Mouse (Mus musculus) forebrain, embryonic 11.5 days (tissue): ENCODE measurements around the gene Odf2. TPM values are rescaled to one million over a fixed set of nuclear protein-coding genes. Genes with fewer than 3 reads are reported as not detected.

Experiments
- ATAC-seq: fragments of 200-750 bp; cut with Nextera tagmentation; replicated peaks from 2 replicates; pipeline ENCODE4 v1.8.0; 2017; ENCODE audit warnings: moderate TSS enrichment; ENCODE audit not compliant: low FRiP score
- DNase-seq: peaks from one replicate; pipeline ENCODE4 v3.0.0-alpha.2; 2017; ENCODE audit warnings: low spot score
- H3K27ac ChIP-seq: fragments of 300-500 bp; sonication (generic); 2 replicates; pipeline ENCODE4 v1.5.1; 2014; ENCODE audit warnings: low read depth, low read length
- H3K27me3 ChIP-seq: fragments of 300-500 bp; sonication (generic); 2 replicates; pipeline ENCODE4 v1.6.1; 2014; ENCODE audit warnings: mild to moderate bottlenecking, low read length, mixed read lengths; ENCODE audit not compliant: control insufficient read depth, insufficient read depth
- H3K36me3 ChIP-seq: fragments of 300-500 bp; sonication (generic); 2 replicates; pipeline ENCODE4 v1.6.1; 2014; ENCODE audit warnings: mild to moderate bottlenecking, low read length, moderate library complexity, mixed read lengths; ENCODE audit not compliant: control insufficient read depth, insufficient read depth
- H3K4me1 ChIP-seq: fragments of 300-500 bp; sonication (generic); replicated peaks from 2 replicates; pipeline ENCODE4 v1.6.1; 2014; ENCODE audit warnings: low read length, mixed read lengths; ENCODE audit not compliant: control insufficient read depth, insufficient read depth
- H3K4me2 ChIP-seq: fragments of 300-500 bp; sonication (generic); 2 replicates; pipeline ENCODE4 v1.6.1; 2014; ENCODE audit warnings: low read depth, mild to moderate bottlenecking, low read length, moderate library complexity, mixed read lengths; ENCODE audit not compliant: severe bottlenecking
- H3K4me3 ChIP-seq: fragments of 300-500 bp; sonication (generic); 2 replicates; pipeline ENCODE4 v1.5.1; 2014; ENCODE audit warnings: low read depth, low read length
- H3K9ac ChIP-seq: fragments of 300-500 bp; sonication (generic); 2 replicates; pipeline ENCODE4 v1.6.1; 2014; ENCODE audit warnings: low read length
- H3K9me3 ChIP-seq: fragments of 300-500 bp; sonication (generic); 2 replicates; pipeline ENCODE4 v1.6.1; 2016; ENCODE audit warnings: low read length, mixed read lengths; ENCODE audit not compliant: control insufficient read depth
- WGBS: fragments of 180-500 bp; shearing (Covaris S2); extraction: QIAGEN DNeasy Blood & Tissue Kit; methylation state at CpG from one replicate; pipeline ENCODE4 v1.1.7; 2014; 5-methylcytosine and 5-hydroxymethylcytosine counted together
- polyA plus RNA-seq: library from polyadenylated mRNA; unstranded; fragments of >200 nt; fragmentation: Nextera tagmentation; extraction: Ambion mirVana; gene quantifications from 2 replicates; pipeline ENCODE4 v1.2.1, GENCODE M21; 2014

Gene Odf2
- polyA plus RNA-seq, 1 experiment from 2014 or later = 132 TPM

- Histone ChIP-seq H3K4me2 (no peak overlapping the region), H3K36me3 (no peaks in the 10 kb centered on the region), H3K9ac (no peak overlapping the region), H3K27ac (no peak overlapping the region), H3K9me3 (no peaks in the 10 kb centered on the region), H3K27me3 (peaks cover 8% of the 10 kb centered on the region), H3K4me3 (no peak overlapping the region), H3K4me1 (peaks cover 8% of the 10 kb centered on the region; the same call in 1 of the 2 replicates)
- DNase-seq (peak; percentile 82), ATAC-seq (no peak)
- 14% methylated on average over 5 of the region's 5 CpGs for WGBS
These were observed 30.1 kb upstream of the Odf2 start for GRCm38 (mm10) chr2:29858748-29859473.

GRCm38 (mm10) chr2:29865125-29865524, 23.9 kb upstream of the Odf2 start:
- 73% methylated on average over 4 of the region's 4 CpGs for WGBS
- Histone ChIP-seq H3K9ac (no peak overlapping the region), H3K27ac (no peak overlapping the region), H3K27me3 (no peaks in the 10 kb centered on the region; the same call in 1 of the 2 replicates), H3K9me3 (no peaks in the 10 kb centered on the region), H3K4me2 (no peak overlapping the region), H3K4me3 (no peak overlapping the region), H3K36me3 (no peaks in the 10 kb centered on the region), H3K4me1 (peaks cover 8% of the 10 kb centered on the region; the same call in 1 of the 2 replicates)
- DNase-seq (peak; percentile 34), ATAC-seq (no peak)

GRCm38 (mm10) chr2:29868949-29869645, 19.9 kb upstream of the Odf2 start, which contains the start of gene Cercam:
Gene Cercam, plus strand, starts transcription at chr2:29869164.
- Histone ChIP-seq H3K4me1 (peaks cover 12% of the 10 kb centered on the region; the same call in 1 of the 2 replicates), H3K27me3 (no peaks in the 10 kb centered on the region), H3K27ac (peak within 1 kb of the TSS; percentile 41; the same call in 1 of the 2 replicates), H3K4me3 (peak within 1 kb of the TSS; percentile 45), H3K9ac (peak within 1 kb of the TSS; percentile 62), H3K36me3 (no peaks in the 10 kb centered on the region), H3K9me3 (no peaks in the 10 kb centered on the region), H3K4me2 (peak within 1 kb of the TSS; percentile 92)
- WGBS = 2% methylated on average over 40 of the region's 44 CpGs
- peak; percentile 94 for DNase-seq
- peak; percentile 92 for ATAC-seq

GRCm38 (mm10) chr2:29869646-29870451, 19.2 kb upstream of the Odf2 start:
- H3K9ac ChIP-seq = peak overlapping the region; percentile 62
- H3K27ac ChIP-seq = peak overlapping the region; percentile 37; the same call in 1 of the 2 replicates
- ATAC-seq (peak; percentile 39), DNase-seq (peak; percentile 61)
- no peaks in the 10 kb centered on the region for H3K36me3 ChIP-seq
- peak overlapping the region; percentile 45 for H3K4me3 ChIP-seq
- peak overlapping the region; percentile 92 for H3K4me2 ChIP-seq
- WGBS = 2% methylated on average over 17 of the region's 17 CpGs
- H3K9me3 ChIP-seq = no peaks in the 10 kb centered on the region
- no peaks in the 10 kb centered on the region for H3K27me3 ChIP-seq
- peaks cover 12% of the 10 kb centered on the region; the same call in 1 of the 2 replicates for H3K4me1 ChIP-seq

GRCm38 (mm10) chr2:29872581-29873295, 16.3 kb upstream of the Odf2 start:
- H3K27me3 ChIP-seq = no peaks in the 10 kb centered on the region
- H3K9ac ChIP-seq = no peak overlapping the region
- H3K4me1 ChIP-seq = peaks cover 12% of the 10 kb centered on the region; the same call in 1 of the 2 replicates
- ATAC-seq (no peak), DNase-seq (no peak)
- H3K4me3 ChIP-seq = no peak overlapping the region
- no peaks in the 10 kb centered on the region for H3K9me3 ChIP-seq
- no peak overlapping the region for H3K4me2 ChIP-seq
- H3K27ac ChIP-seq = no peak overlapping the region
- no peaks in the 10 kb centered on the region for H3K36me3 ChIP-seq
- WGBS = 90% methylated on average over 10 of the region's 10 CpGs

- Histone ChIP-seq H3K4me2 (no peak overlapping the region), H3K27ac (no peak overlapping the region), H3K36me3 (no peaks in the 10 kb centered on the region), H3K9ac (no peak overlapping the region), H3K4me3 (no peak overlapping the region), H3K4me1 (peaks cover 12% of the 10 kb centered on the region; the same call in 1 of the 2 replicates), H3K9me3 (no peaks in the 10 kb centered on the region), H3K27me3 (no peaks in the 10 kb centered on the region)
- WGBS = 86% methylated on average over 4 of the region's 4 CpGs
- DNase-seq = no peak
- no peak for ATAC-seq
These were observed 15.2 kb upstream of the Odf2 start for GRCm38 (mm10) chr2:29873801-29874200.

GRCm38 (mm10) chr2:29878061-29878460, 11.0 kb upstream of the Odf2 start:
- Histone ChIP-seq H3K4me1 (no peaks in the 10 kb centered on the region), H3K27ac (no peak overlapping the region), H3K9ac (no peak overlapping the region), H3K9me3 (no peaks in the 10 kb centered on the region), H3K36me3 (no peaks in the 10 kb centered on the region), H3K4me2 (no peak overlapping the region), H3K4me3 (no peak overlapping the region), H3K27me3 (no peaks in the 10 kb centered on the region)
- 77% methylated on average over 4 of the region's 4 CpGs for WGBS
- DNase-seq (no peak), ATAC-seq (no peak)

- 73% methylated on average over 8 of the region's 8 CpGs for WGBS
- Histone ChIP-seq H3K4me3 (no peak overlapping the region), H3K27me3 (no peaks in the 10 kb centered on the region), H3K36me3 (no peaks in the 10 kb centered on the region), H3K9me3 (no peaks in the 10 kb centered on the region), H3K27ac (no peak overlapping the region), H3K4me1 (no peaks in the 10 kb centered on the region), H3K4me2 (no peak overlapping the region), H3K9ac (no peak overlapping the region)
- ATAC-seq = no peak
- DNase-seq = no peak
These were observed 9.8 kb upstream of the Odf2 start for GRCm38 (mm10) chr2:29879191-29879590.
